Mouse (Mus musculus) stomach, postnatal 0 days (tissue): ENCODE results near the gene Ngp. TPM values are rescaled to one million over a fixed set of nuclear protein-coding genes. Genes with fewer than 3 reads are reported as not detected.

ENCODE experiments used
- ATAC-seq: fragments of 200-750 bp; cut with Nextera tagmentation; 2 replicates; pipeline ENCODE4 v1.8.0; 2017; ENCODE audit not compliant: low FRiP score, low TSS enrichment
- DNase-seq: peaks from one replicate; pipeline ENCODE4 v3.0.0-alpha.2; 2016; ENCODE audit warnings: low spot score
- H3K27ac ChIP-seq: fragments of 300-500 bp; sonication (generic); replicated peaks from 2 replicates; pipeline ENCODE4 v1.5.1; 2014; ENCODE audit warnings: mild to moderate bottlenecking, control low read depth
- H3K27me3 ChIP-seq: fragments of 300-500 bp; sonication (generic); 2 replicates; pipeline ENCODE4 v1.6.1; 2014; ENCODE audit warnings: low read length; ENCODE audit not compliant: control insufficient read depth, insufficient read depth
- H3K36me3 ChIP-seq: fragments of 300-500 bp; sonication (generic); 2 replicates; pipeline ENCODE4 v1.6.1; 2014; ENCODE audit warnings: low read length, mixed read lengths; ENCODE audit not compliant: control insufficient read depth, insufficient read depth
- H3K4me1 ChIP-seq: fragments of 300-500 bp; sonication (generic); replicated peaks from 2 replicates; pipeline ENCODE4 v1.6.1; 2014; ENCODE audit warnings: antibody characterized with exemption; ENCODE audit not compliant: control insufficient read depth, insufficient read depth
- H3K4me2 ChIP-seq: fragments of 300-500 bp; sonication (generic); replicated peaks from 2 replicates; pipeline ENCODE4 v1.6.1; 2014; ENCODE audit warnings: low read depth, mild to moderate bottlenecking, control low read depth, moderate library complexity
- H3K4me3 ChIP-seq: fragments of 300-500 bp; sonication (generic); 2 replicates; pipeline ENCODE4 v1.5.1; 2014; ENCODE audit warnings: low read depth, low read length, control low read depth
- H3K9ac ChIP-seq: fragments of 300-500 bp; sonication (generic); 2 replicates; pipeline ENCODE4 v1.6.1; 2014; ENCODE audit warnings: mild to moderate bottlenecking, low read length, control low read depth, mixed read lengths
- H3K9me3 ChIP-seq: fragments of 300-500 bp; sonication (generic); 2 replicates; pipeline ENCODE4 v1.6.1; 2016; ENCODE audit warnings: low read length; ENCODE audit not compliant: control insufficient read depth
- CTCF ChIP-seq: IDR thresholded peaks from 2 replicates; pipeline ENCODE4 v1.5.1; 2016; ENCODE audit warnings: antibody characterized with exemption, low read depth, mild to moderate bottlenecking, moderate library complexity
- EP300 ChIP-seq: optimal IDR thresholded peaks from 2 replicates; pipeline ENCODE3; 2016; ENCODE audit warnings: antibody characterized with exemption
- WGBS: fragments of 180-500 bp; shearing (Covaris S2); extraction: QIAGEN DNeasy Blood & Tissue Kit; methylation state at CpG from one replicate; pipeline ENCODE4 v1.1.7; 2014; 5-methylcytosine and 5-hydroxymethylcytosine counted together
- polyA plus RNA-seq: library from polyadenylated mRNA; unstranded; fragments of >200 nt; fragmentation: Nextera tagmentation; extraction: Ambion mirVana; gene quantifications from 2 replicates; pipeline ENCODE4 v1.2.1, GENCODE M21; 2015

Ngp gene
- polyA plus RNA-seq, 1 experiment from 2014 or later, result 2.5 TPM

GRCm38 (mm10) chr9:110410908-110411887, 8.3 kb upstream of the Ngp start:
- Histone ChIP-seq H3K27me3 (no peaks in the 10 kb centered on the region), H3K27ac (no peak overlapping the region), H3K9ac (no peak overlapping the region), H3K9me3 (no peaks in the 10 kb centered on the region), H3K4me1 (peaks cover 6% of the 10 kb centered on the region; the same call in 1 of the 2 replicates), H3K36me3 (no peaks in the 10 kb centered on the region), H3K4me2 (no peak overlapping the region), H3K4me3 (no peak overlapping the region)
- ATAC-seq (peak; percentile 56), DNase-seq (peak; percentile 89)
- TF ChIP-seq CTCF (peak; percentile 92), EP300 (no peak)
- WGBS, result 19% methylated on average over 6 of the region's 6 CpGs

DNA sequence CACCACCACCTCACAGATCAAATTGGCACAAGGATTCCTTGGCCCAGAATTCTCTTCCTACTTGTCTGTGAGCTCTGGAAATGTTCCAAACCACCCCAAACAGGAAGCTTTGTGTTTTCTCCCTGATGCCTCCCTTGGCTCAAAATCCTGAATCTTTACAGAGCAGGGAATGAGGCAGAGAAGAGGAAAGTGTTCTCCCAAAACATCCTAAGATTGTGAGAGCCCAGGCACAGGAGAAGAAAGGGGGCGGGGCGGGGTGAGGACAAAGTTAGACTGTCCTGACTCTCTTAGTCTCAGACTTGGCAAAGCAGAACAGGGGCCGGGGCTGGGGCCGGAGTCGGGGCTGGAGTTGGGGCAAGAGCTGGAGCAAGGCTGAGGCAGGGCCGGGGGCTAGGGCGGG, 6.6 kb upstream of the Ngp start:
- Histone ChIP-seq H3K4me1 (no peaks in the 10 kb centered on the region), H3K36me3 (no peaks in the 10 kb centered on the region), H3K9ac (no peak overlapping the region), H3K4me3 (no peak overlapping the region), H3K27ac (no peak overlapping the region), H3K27me3 (no peaks in the 10 kb centered on the region), H3K4me2 (no peak overlapping the region), H3K9me3 (no peaks in the 10 kb centered on the region)
- DNase-seq (no peak), ATAC-seq (no peak)
- 73% methylated on average over 7 of the region's 7 CpGs for WGBS
- no peak for TF ChIP-seq EP300
- TF ChIP-seq CTCF, result no peak

DNA sequence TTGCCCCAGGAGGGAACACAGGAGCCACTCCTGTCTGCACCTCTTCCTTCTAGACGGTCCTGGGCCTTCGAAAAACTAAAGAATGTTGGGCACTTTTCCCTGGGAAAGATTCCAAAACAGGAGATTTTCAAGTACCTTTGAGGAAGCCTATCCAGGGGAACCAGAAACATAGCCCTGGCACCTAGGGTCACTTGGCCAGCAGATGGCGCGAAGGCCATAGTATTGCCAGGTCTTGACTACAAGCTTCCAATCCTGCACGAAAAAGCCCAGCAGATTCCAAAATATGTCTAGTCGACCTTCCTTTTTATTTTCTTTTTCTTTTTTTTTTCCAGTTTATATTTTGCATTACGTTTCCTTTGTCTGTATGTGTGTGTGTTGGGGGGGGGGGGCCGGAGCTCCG, 5.8 kb upstream of the Ngp start:
- WGBS, result 56% methylated on average over 9 of the region's 9 CpGs
- peak; percentile 59 for DNase-seq
- no peak overlapping the region for H3K4me3 ChIP-seq

GRCm38 (mm10) chr9:110431241-110431640, 11.7 kb downstream of the Ngp start:
- WGBS, result 78% methylated on average over 8 of the region's 8 CpGs
- no peak overlapping the region for H3K9ac ChIP-seq
- no peaks in the 10 kb centered on the region for H3K9me3 ChIP-seq
- H3K4me1 ChIP-seq, result no peaks in the 10 kb centered on the region
- H3K36me3 ChIP-seq, result peaks cover 25% of the 10 kb centered on the region
- H3K27me3 ChIP-seq, result no peaks in the 10 kb centered on the region
- H3K27ac ChIP-seq, result no peak overlapping the region
- no peak for ATAC-seq
- no peak overlapping the region for H3K4me2 ChIP-seq
- H3K4me3 ChIP-seq, result no peak overlapping the region
- TF ChIP-seq CTCF (no peak), EP300 (no peak)
- no peak for DNase-seq

More for the DNA sequence above, 5.8 kb upstream of the Ngp start:
- no peak for ATAC-seq
- no peak overlapping the region for H3K9ac ChIP-seq
- H3K27me3 ChIP-seq, result no peaks in the 10 kb centered on the region
- H3K4me2 ChIP-seq, result no peak overlapping the region
- no peaks in the 10 kb centered on the region for H3K4me1 ChIP-seq
- H3K36me3 ChIP-seq, result no peaks in the 10 kb centered on the region
- H3K27ac ChIP-seq, result no peak overlapping the region
- no peak for TF ChIP-seq EP300
- peak; percentile 70 for TF ChIP-seq CTCF
- H3K9me3 ChIP-seq, result no peaks in the 10 kb centered on the region

DNA sequence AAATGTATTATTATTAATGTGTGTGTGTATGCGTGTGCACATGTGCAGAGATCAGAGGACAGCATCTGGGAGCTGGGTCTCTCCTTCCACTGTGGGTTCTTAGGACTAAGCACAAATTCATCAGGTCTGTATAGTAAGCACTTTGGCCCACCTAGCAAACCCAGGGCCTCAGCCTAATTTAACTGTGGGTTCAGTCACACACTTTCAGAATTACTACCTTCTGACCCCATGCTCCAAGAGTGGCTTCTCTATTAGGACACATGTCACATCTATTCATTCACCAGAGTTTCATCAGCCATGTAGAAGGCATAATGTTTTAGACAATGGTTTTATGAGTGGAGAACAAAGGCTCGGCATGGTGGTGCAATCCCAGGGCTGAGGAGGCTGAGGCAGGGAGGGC, 13.5 kb downstream of the Ngp start:
- 92% methylated on average over 2 of the region's 2 CpGs for WGBS
- Histone ChIP-seq H3K9me3 (no peaks in the 10 kb centered on the region), H3K4me3 (no peak overlapping the region), H3K9ac (no peak overlapping the region), H3K27ac (no peak overlapping the region), H3K27me3 (no peaks in the 10 kb centered on the region), H3K36me3 (peaks cover 25% of the 10 kb centered on the region), H3K4me1 (no peaks in the 10 kb centered on the region), H3K4me2 (no peak overlapping the region)
- no peak for DNase-seq
- TF ChIP-seq EP300 (no peak), CTCF (no peak)
- ATAC-seq, result no peak

- ATAC-seq (no peak), DNase-seq (no peak)
- no peaks in the 10 kb centered on the region for H3K27me3 ChIP-seq
- peaks cover 16% of the 10 kb centered on the region; the same call in 1 of the 2 replicates for H3K36me3 ChIP-seq
- H3K4me3 ChIP-seq, result no peak overlapping the region
- H3K4me2 ChIP-seq, result no peak overlapping the region
- H3K4me1 ChIP-seq, result no peaks in the 10 kb centered on the region
- no peak overlapping the region for H3K27ac ChIP-seq
- H3K9ac ChIP-seq, result no peak overlapping the region
- no peaks in the 10 kb centered on the region for H3K9me3 ChIP-seq
- TF ChIP-seq EP300, result no peak
- TF ChIP-seq CTCF, result no peak
- 93% methylated on average over 11 of the region's 11 CpGs for WGBS
These were observed 16.5 kb downstream of the Ngp start for GRCm38 (mm10) chr9:110436041-110436440.
